Mouse (Mus musculus) layer of hippocampus, adult 2 months (tissue): Measurements from ENCODE around the gene Ubn1. TPM values are rescaled to one million over a fixed set of nuclear protein-coding genes. Genes with fewer than 3 reads are reported as not detected.

Experiments
- DNase-seq, 2 experiments: peaks; one replicate each; pipeline ENCODE4 v3.0.0; 2022; ENCODE audit warnings: low spot score in 2 of 2
- H3K27ac ChIP-seq: fragments of 200-600 bp; 2 replicates; pipeline ENCODE4 v1.8.1; 2022
- H3K4me3 ChIP-seq: fragments of 200-600 bp; 2 replicates; pipeline ENCODE4 v1.8.1; 2022; ENCODE audit warnings: mild to moderate bottlenecking
- CTCF ChIP-seq: fragments of 200-600 bp; conservative IDR thresholded peaks from 2 replicates; pipeline ENCODE4 v1.8.1; 2022; ENCODE audit warnings: antibody characterized with exemption, mild to moderate bottlenecking, moderate library complexity
- total RNA-seq, 2 experiments: library from RNA; stranded (reverse); gene quantifications; 2 replicates each; pipeline ENCODE4 v1.2.3; 2021

The Ubn1 gene
- total RNA-seq, 2 experiments from 2014 or later, result 43.6 to 44.2 TPM

DNA sequence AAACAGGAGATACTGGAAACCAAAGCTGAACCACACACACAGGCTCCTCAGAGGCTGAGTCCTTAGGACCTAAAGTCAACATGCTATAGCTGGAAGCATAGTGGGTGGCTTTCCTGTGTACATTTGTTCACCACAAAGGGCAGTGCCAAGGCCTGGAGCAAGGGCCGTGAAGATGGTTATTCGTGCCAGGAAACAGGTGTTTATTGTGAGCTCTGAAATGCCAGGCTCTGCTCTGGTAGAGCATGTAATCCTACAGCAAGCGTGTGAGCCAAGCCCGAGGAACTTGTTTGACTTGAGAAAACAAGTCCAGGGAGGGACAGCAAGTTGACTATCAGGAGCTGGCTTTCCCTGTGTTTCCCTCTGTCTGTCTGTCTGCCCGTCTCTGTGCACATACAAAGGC is 43.4 kb downstream of the Ubn1 start:
- no peak for TF ChIP-seq CTCF
- no peak overlapping the region for H3K27ac ChIP-seq
- no peak overlapping the region for H3K4me3 ChIP-seq
- no peak for DNase-seq

DNA sequence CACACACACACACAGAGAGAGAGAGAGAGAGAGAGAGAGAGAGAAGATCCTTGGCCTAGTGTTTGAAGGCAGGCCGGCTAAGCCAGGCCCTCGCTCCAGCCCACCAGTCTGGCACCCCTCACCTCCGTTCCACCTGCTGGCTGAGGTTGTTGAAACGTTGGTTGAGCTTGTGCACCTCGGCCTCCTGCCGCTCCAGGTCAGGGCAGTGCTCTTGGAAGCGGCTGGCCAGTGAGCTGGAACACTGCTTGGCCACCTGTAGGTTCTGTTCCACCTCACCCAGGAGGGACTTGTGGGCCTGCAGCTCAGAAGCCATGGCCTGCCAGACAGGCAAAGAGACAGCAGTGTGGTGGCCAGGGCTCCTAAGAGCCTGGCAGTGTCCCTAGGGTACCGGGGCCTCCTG is 46.6 kb downstream of the Ubn1 start:
- no peak for DNase-seq
- TF ChIP-seq CTCF, result no peak
- no peak overlapping the region for H3K27ac ChIP-seq
- H3K4me3 ChIP-seq, result no peak overlapping the region

DNA sequence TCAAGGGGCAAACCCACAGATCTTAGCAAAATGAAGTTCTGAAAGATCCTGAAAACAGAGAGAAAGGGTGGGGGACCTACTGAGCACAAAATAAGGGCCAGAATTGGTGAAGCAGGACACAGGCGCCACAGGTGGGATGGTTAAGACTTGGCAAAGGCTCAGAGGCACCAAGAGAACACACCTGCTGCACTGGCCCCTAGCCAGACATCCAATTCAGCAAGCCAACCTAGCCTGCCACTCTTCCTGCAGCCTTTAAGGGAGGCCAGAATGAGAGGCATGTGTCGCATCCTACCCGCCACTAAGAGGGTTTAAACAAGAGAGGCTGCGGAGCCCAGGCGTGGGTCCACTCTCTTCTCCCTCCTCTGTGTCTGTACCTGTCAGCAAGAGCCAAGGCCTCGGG is 51.1 kb downstream of the Ubn1 start:
- Histone ChIP-seq H3K4me3 (no peak overlapping the region), H3K27ac (no peak overlapping the region)
- no peak for DNase-seq
- no peak for TF ChIP-seq CTCF

DNA sequence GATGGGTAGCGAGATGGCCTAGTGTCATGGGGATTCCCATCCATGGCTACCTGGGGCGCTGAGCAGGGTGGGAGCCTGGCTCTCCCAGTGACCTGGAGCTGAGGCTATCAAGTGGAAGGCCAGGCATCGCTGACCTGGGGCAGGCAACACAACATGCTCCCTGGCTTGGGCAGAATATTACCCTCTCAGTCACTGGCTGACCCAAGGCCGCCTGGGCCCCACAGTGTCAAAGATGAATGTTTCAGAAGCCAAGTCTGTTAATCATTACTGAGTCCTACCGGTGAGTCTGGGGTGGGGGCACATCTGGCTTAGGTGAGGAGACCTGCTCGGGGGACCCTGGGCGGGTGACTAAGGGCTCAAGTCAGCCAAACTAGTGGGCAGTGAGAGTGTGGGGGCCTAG is 60.0 kb downstream of the Ubn1 start:
- H3K4me3 ChIP-seq, result no peak overlapping the region
- no peak for DNase-seq
- no peak for TF ChIP-seq CTCF
- H3K27ac ChIP-seq, result no peak overlapping the region

DNA sequence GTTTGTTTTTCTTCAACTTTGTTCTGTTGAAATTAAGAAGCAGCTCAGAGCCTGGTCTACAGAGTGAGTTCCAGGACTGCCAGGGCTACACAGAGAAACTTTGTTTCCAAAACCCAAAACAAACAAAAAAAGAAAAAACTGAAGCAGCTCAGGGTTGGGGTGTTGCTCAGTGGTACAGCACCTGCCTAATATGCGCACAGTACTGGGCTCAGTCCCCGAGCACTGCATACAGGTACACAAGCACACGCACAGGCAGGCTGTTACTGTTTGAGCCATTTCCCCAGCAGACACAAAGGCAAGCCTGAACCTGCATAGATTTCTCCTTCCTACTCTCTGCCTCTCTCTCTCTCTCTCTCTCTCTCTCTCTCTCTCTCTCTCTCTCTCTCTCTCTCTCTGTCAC is 61.2 kb downstream of the Ubn1 start:
- no peak for TF ChIP-seq CTCF
- DNase-seq, result no peak
- H3K4me3 ChIP-seq, result no peak overlapping the region
- no peak overlapping the region for H3K27ac ChIP-seq

DNA sequence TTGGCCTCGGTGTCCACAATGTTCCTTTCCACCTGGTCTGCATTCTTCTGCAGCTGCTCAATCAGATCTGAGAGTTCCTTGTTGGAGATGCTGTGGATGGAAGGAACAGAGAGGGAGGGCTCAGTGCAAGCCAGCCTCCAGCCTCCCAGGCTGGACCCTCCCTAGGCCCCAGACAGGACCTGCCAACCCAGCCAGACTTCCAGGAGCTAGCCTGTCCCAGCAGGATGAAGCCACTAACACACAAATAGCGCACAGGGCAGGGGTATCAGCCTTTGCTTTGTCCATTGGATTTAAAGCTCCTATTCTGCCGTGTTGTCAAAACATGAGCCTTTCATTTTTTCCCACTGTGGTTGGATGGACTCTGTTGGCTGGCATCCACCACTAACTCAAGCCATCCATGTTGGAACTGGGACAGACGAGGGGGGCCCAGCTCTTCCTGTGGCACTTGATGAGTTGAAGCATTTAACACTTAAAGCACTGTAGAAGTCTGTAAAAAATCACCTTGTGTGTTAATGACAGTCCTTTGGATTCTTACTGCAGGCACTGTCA is 63.2 kb downstream of the Ubn1 start:
- TF ChIP-seq CTCF, result no peak
- no peak overlapping the region for H3K4me3 ChIP-seq
- no peak overlapping the region for H3K27ac ChIP-seq
- DNase-seq, result no peak

DNA sequence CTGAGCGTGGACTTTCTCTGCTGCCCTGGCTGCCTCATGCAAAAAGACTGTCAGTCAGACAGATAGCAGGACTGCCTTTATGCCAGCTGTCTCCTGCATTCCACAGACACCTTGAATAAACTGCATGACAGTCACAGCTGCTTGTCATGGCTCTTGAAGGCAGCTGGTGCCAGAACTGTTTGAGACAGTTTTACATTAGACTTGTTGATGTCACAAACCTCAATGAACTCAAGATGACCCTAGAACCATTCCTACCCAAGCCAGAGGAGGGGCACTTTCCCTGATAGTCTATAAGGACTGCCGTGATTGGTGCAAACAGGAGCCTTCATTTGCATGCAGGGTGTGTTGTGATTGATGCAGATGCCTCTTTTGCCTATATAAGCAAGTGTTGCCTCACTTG is 63.7 kb downstream of the Ubn1 start:
- Histone ChIP-seq H3K4me3 (no peak overlapping the region), H3K27ac (no peak overlapping the region)
- DNase-seq, result no peak
- TF ChIP-seq CTCF, result no peak

DNA sequence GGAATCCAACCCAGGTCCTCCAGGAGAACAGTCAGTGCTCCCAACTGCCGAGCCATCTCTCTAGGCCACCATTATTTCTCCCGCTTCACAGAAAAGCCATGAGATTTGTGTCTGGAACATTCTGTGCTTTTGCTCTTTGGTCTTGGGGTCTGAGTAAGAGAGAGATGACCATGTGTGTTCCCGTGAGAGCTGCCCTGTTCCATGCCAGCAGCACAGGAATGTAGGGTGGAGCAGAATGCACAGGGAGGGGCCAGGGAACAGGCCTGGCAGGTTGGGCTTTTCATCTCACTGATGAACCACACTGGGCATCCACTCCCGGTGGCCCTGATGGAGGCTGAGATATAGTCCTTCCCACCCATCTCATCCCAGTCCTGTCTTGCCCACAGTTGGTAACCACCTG is 69.5 kb downstream of the Ubn1 start:
- Histone ChIP-seq H3K27ac (no peak overlapping the region), H3K4me3 (no peak overlapping the region)
- no peak for TF ChIP-seq CTCF
- DNase-seq, result no peak

DNA sequence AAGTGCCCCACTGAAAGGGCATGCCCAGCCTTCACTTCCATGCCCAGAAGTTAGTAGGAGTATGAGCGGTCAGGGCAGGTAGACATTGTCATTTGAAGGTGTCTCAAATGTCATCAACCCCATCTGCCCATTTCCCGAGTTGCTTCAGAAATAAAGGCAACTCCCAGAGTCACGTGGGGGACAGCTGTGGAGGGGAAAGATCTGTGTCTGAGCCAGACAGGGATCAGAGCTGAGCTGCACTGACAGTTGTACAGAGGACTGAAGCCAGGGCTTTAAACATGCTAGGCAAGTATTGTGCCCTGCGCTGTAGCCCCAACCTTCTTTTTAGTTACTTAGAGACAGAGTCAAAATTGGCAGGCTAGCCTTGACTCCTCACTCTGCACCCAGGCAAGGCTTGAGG is 70.0 kb downstream of the Ubn1 start:
- Histone ChIP-seq H3K27ac (no peak overlapping the region), H3K4me3 (no peak overlapping the region)
- DNase-seq, result no peak
- no peak for TF ChIP-seq CTCF

DNA sequence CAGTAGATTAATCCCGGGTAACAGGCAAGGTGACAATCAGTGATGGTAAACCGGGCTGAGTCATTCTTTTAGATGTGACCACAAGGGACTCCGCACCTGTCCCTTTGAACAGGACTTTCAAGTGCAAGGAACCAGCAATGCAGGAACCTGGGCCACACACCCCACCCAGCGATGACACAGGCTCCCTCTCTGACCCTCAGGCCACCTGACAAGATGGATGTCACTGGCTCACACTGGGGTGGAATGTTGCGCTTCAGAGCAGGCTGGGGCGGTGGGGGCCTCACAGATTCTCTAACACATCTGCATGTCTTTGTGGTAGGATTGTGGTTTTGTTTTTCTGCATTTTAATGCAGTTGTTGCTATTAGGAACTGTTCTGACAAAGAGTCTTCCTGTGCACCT is 73.6 kb downstream of the Ubn1 start:
- Histone ChIP-seq H3K27ac (no peak overlapping the region), H3K4me3 (no peak overlapping the region)
- TF ChIP-seq CTCF, result no peak
- DNase-seq, result no peak

DNA sequence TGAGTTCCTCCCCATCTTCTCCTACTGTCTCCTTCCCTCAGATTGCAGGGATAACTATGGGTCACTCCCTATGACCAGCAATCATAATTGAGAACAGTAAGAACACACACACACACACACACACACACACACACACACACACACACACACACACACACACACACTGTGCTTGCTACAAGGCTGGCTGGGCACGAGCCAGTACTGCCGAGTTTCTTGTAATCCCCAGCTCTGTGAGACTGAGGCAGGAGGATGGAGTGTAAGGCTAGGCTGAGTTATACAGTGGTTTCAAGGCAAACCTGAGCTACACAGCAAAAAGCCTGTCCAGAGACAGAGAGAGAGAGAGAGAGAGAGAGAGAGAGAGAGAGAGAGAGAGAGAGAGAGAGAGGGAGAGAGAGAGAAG is 80.3 kb downstream of the Ubn1 start:
- no peak overlapping the region for H3K4me3 ChIP-seq
- DNase-seq, result no peak
- H3K27ac ChIP-seq, result no peak overlapping the region
- no peak for TF ChIP-seq CTCF

DNA sequence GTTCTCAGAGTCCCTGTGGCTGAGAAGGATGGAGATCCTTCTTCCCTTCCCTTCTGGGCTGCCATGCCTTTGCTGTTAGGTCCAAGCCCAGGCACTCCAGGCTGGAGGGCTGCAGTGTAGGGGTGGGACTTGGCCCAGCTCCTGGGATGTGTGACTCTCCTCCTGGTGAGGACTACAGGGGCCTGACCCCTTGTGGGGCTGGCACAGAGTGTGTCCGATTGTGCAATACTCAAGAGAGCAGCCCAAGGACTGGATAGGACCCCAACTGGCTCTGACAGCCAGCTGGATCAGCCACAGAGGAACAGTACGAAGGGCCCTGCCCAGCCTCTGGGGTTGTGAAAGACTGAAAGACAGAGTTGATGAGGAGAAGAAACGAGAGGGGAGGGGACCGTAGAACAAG is 80.9 kb downstream of the Ubn1 start:
- no peak overlapping the region for H3K27ac ChIP-seq
- no peak overlapping the region for H3K4me3 ChIP-seq
- TF ChIP-seq CTCF, result no peak
- no peak for DNase-seq

DNA sequence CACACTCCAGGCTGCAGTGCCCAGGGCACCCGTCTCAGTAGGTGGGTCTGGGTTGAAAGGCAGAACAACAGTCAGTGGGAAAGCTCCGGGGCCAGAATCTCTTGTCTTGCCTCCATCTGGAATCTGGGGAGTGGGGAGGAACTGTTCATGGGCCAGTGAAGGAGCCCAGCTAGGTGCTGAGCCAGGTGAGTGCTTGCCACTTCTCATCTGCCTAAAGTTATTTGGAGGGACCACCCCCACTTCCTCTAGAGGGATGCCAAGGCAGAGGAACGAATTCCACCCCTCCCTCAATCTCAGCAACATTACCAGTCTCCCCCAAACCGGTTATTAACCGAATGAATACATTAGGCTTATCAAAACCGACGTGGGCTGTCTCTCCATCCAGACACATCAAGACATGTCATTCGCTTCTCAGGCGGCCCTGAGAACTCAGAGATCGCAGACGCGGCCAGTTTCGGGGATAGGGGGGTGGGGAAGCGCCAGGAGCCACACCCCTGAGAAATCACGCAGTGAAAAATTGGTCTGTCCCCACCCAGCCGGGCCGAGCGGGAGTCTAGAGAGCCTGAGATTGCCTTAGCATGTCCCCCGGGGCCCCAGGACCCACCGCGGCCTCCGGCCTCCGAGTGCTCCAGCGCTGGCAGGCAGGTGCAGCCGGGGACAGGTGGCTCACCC is 81.5 kb downstream of the Ubn1 start:
- no peak for TF ChIP-seq CTCF
- Histone ChIP-seq H3K27ac (no peak overlapping the region; the same call in 1 of the 2 replicates), H3K4me3 (peak overlapping the region; percentile 57)
- no peak for DNase-seq

DNA sequence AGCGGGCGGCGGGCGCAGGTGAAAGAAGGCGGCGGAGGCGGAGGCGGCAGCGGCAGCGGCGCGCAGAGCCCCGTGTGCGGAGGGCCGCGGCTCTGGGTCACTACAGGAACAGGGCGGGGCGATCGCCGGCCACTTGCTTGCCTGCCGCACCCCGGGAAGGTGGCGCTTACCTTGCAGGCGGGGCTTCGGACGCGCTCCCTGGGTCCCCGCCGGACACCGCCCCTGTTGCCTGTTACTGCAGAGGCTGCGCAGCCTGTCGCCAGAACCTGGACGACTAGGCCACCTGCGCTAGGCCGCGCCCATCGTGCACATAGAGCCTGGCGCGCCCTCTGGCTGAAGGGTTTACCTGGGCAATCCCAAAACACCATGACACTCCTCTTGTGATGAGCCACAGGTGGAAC is 82.5 kb downstream of the Ubn1 start, which contains the start of gene Ppl:
Gene Ppl, minus strand, starts transcription at position 21 of the 401 bp plus-strand sequence.
- H3K27ac ChIP-seq, result peak within 1 kb of the TSS; percentile 69
- DNase-seq, result no peak
- H3K4me3 ChIP-seq, result peak within 1 kb of the TSS; percentile 57
- TF ChIP-seq CTCF, result peak; percentile 44
